Mouse (Mus musculus) CH12.LX (cell line): ENCODE measurements around the gene Hdgfl1. TPM values are rescaled to one million over a fixed set of nuclear protein-coding genes. Genes with fewer than 3 reads are reported as not detected.

ENCODE experiments used
- DNase-seq: peaks from one replicate; pipeline ENCODE4 v3.0.0-alpha.2; 2013; ENCODE audit errors: extremely low read depth
- H3K27ac ChIP-seq: 2 replicates; pipeline ENCODE4 v1.5.1; 2012; ENCODE audit warnings: low read depth, mild to moderate bottlenecking, control low read depth, moderate library complexity; ENCODE audit not compliant: insufficient read depth
- H3K27me3 ChIP-seq: replicated peaks from 2 replicates; pipeline ENCODE3; 2012; ENCODE audit warnings: inconsistent platforms
- H3K36me3 ChIP-seq, 2 experiments: replicated peaks in 1 of 2; 2 replicates each; pipeline versions ENCODE3 to v1.6.1; 2012; ENCODE audit warnings: inconsistent platforms in 1 of 2, low read length in 1 of 2, mild to moderate bottlenecking in 1 of 2, mixed read lengths in 1 of 2, moderate library complexity in 1 of 2; ENCODE audit not compliant: control insufficient read depth in 1 of 2, insufficient read depth in 1 of 2
- H3K4me1 ChIP-seq, 2 experiments: 2 replicates each; pipeline ENCODE4 v1.6.1; 2012; ENCODE audit warnings: inconsistent platforms in 1 of 2, moderate library complexity in 1 of 2; ENCODE audit not compliant: insufficient read depth in 2 of 2, control insufficient read depth in 1 of 2
- H3K4me2 ChIP-seq: 2 replicates; pipeline ENCODE4 v1.6.1; 2012; ENCODE audit warnings: low read depth, mild to moderate bottlenecking, control low read depth; ENCODE audit not compliant: poor library complexity, insufficient read depth, severe bottlenecking
- H3K4me3 ChIP-seq, 3 experiments: fragments of 150-350 bp in 1 of 3; sonication (generic) in 1 of 3; replicated peaks in 1 of 3; 2 replicates each; pipeline versions ENCODE3 to v1.5.1; 2011 to 2012; ENCODE audit warnings: low read depth in 2 of 3, low read length in 2 of 3, mild to moderate bottlenecking in 2 of 3, moderate library complexity in 2 of 3, control low read depth in 1 of 3, improper control_type of control experiment in 1 of 3, inconsistent platforms in 1 of 3, mixed read lengths in 1 of 3; ENCODE audit not compliant: poor library complexity in 1 of 3
- H3K79me2 ChIP-seq: replicated peaks from 2 replicates; pipeline ENCODE4 v1.6.1; 2012; ENCODE audit warnings: mild to moderate bottlenecking, moderate library complexity; ENCODE audit not compliant: control insufficient read depth, poor library complexity, insufficient read depth, severe bottlenecking; ENCODE audit errors: extremely low read depth
- H3K9ac ChIP-seq: 2 replicates; pipeline ENCODE4 v1.6.1; 2012; ENCODE audit warnings: low read depth, mild to moderate bottlenecking, control low read depth, moderate library complexity; ENCODE audit not compliant: insufficient read depth
- H3K9me3 ChIP-seq: replicated peaks from 2 replicates; pipeline ENCODE3; 2012; ENCODE audit warnings: low read length, inconsistent platforms, mixed read lengths
- BHLHE40 ChIP-seq: IDR thresholded peaks from 2 replicates; pipeline ENCODE4 v1.6.1; 2011; ENCODE audit warnings: mild to moderate bottlenecking, low read depth, low read length, improper control_type of control experiment
- CHD2 ChIP-seq: IDR thresholded peaks from 2 replicates; pipeline ENCODE4 v1.6.1; 2011; ENCODE audit warnings: low read length, improper control_type of control experiment
- E2F4 ChIP-seq: IDR thresholded peaks from 2 replicates; pipeline ENCODE4 v1.6.1; 2011; ENCODE audit warnings: low read depth, low read length, improper control_type of control experiment; ENCODE audit not compliant: insufficient replicate concordance
- EP300 ChIP-seq: IDR thresholded peaks from 2 replicates; pipeline ENCODE4 v1.6.1; 2011; ENCODE audit warnings: low read length, improper control_type of control experiment
- GABPA ChIP-seq: IDR thresholded peaks from 2 replicates; pipeline ENCODE4 v1.6.1; 2012; ENCODE audit warnings: low read depth, low read length, improper control_type of control experiment, inconsistent platforms; ENCODE audit not compliant: insufficient replicate concordance
- IRF4 ChIP-seq: IDR thresholded peaks from 2 replicates; pipeline ENCODE4 v1.6.1; 2014; ENCODE audit warnings: low read depth, mild to moderate bottlenecking, inconsistent platforms, low read length, improper control_type of control experiment
- JUN ChIP-seq: IDR thresholded peaks from 2 replicates; pipeline ENCODE4 v1.6.1; 2011; ENCODE audit warnings: low read depth, mild to moderate bottlenecking, low read length, improper control_type of control experiment, moderate library complexity; ENCODE audit not compliant: insufficient read depth
- JUND ChIP-seq: conservative IDR thresholded peaks from 2 replicates; pipeline ENCODE4 v1.6.1; 2011; ENCODE audit warnings: low read depth, low read length, improper control_type of control experiment
- MAFK ChIP-seq: IDR thresholded peaks from 2 replicates; pipeline ENCODE4 v1.6.1; 2011; ENCODE audit warnings: low read length, improper control_type of control experiment; ENCODE audit not compliant: insufficient replicate concordance
- MAX ChIP-seq: IDR thresholded peaks from 2 replicates; pipeline ENCODE4 v1.6.1; 2011; ENCODE audit warnings: low read length, improper control_type of control experiment
- MAZ ChIP-seq: IDR thresholded peaks from 2 replicates; pipeline ENCODE4 v1.6.1; 2012; ENCODE audit warnings: low read depth, mild to moderate bottlenecking, inconsistent platforms, low read length, improper control_type of control experiment, moderate library complexity
- MXI1 ChIP-seq: IDR thresholded peaks from 2 replicates; pipeline ENCODE4 v1.6.1; 2011; ENCODE audit warnings: mild to moderate bottlenecking, low read depth, low read length, improper control_type of control experiment
- MYC ChIP-seq: IDR thresholded peaks from 2 replicates; pipeline ENCODE4 v1.6.1; 2011; ENCODE audit warnings: low read depth, mild to moderate bottlenecking, improper control_type of control experiment, low read length
- POLR2A ChIP-seq: IDR thresholded peaks from 2 replicates; pipeline ENCODE4 v1.6.1; 2011; ENCODE audit warnings: low read depth, mild to moderate bottlenecking, improper control_type of control experiment, low read length
- POLR2AphosphoS2 ChIP-seq: IDR thresholded peaks from 2 replicates; pipeline ENCODE4 v1.6.1; 2011; ENCODE audit warnings: low read depth, low read length, improper control_type of control experiment
- RCOR1 ChIP-seq: conservative IDR thresholded peaks from 2 replicates; pipeline ENCODE4 v1.6.1; 2012; ENCODE audit warnings: low read depth, mild to moderate bottlenecking, inconsistent platforms, low read length, improper control_type of control experiment
- TBP ChIP-seq: conservative IDR thresholded peaks from 2 replicates; pipeline ENCODE4 v1.6.1; 2011; ENCODE audit warnings: low read depth, low read length, improper control_type of control experiment
- TCF12 ChIP-seq: IDR thresholded peaks from 2 replicates; pipeline ENCODE4 v1.6.1; 2014; ENCODE audit warnings: low read depth, mild to moderate bottlenecking, inconsistent platforms, low read length, improper control_type of control experiment
- UBTF ChIP-seq: IDR thresholded peaks from 2 replicates; pipeline ENCODE4 v1.6.1; 2012; ENCODE audit warnings: low read depth, mild to moderate bottlenecking, inconsistent platforms, low read length, improper control_type of control experiment, moderate library complexity
- USF1 ChIP-seq: IDR thresholded peaks from 2 replicates; pipeline ENCODE4 v1.6.1; 2014; ENCODE audit warnings: low read depth, mild to moderate bottlenecking, inconsistent platforms, low read length, improper control_type of control experiment
- ZC3H11A ChIP-seq: IDR thresholded peaks from 2 replicates; pipeline ENCODE4 v1.6.1; 2012; ENCODE audit warnings: low read depth, mild to moderate bottlenecking, inconsistent platforms, low read length, improper control_type of control experiment
- ZKSCAN1 ChIP-seq: IDR thresholded peaks from 2 replicates; pipeline ENCODE4 v1.6.1; 2012; ENCODE audit warnings: low read depth, inconsistent platforms, low read length, improper control_type of control experiment, borderline replicate concordance
- ZMIZ1 ChIP-seq: IDR thresholded peaks from 2 replicates; pipeline ENCODE4 v1.6.1; 2012; ENCODE audit warnings: low read depth, mild to moderate bottlenecking, inconsistent platforms, low read length, improper control_type of control experiment
- ZNF384 ChIP-seq: IDR thresholded peaks from 2 replicates; pipeline ENCODE4 v1.6.1; 2012; ENCODE audit warnings: low read depth, low read length, improper control_type of control experiment, inconsistent platforms
- dilution Hi-C: fragments of 300-500 bp; cut with MboI; formaldehyde crosslinking; loops from 2 replicates; pipeline ENCODE4 v1.14.3; 2020; ENCODE audit warnings: low sequenced_read_pairs; ENCODE audit not compliant: extremely low pct_unique_long_range_greater_than_20kb, extremely low pct_ligation_motif_present
- in situ Hi-C: fragments of 300-500 bp; cut with MboI; formaldehyde crosslinking; loops from 3 replicates; pipeline ENCODE4 v1.14.3; 2019; ENCODE audit warnings: low sequenced_read_pairs, low pct_ligation_motif_present, low pct_unique_long_range_greater_than_20kb, mixed read lengths
- polyA plus RNA-seq: library from polyadenylated mRNA; unstranded; fragments of >175 nt; gene quantifications from 2 replicates; pipeline ENCODE4 v1.2.1, GENCODE M21; 2012; ENCODE audit warnings: low read depth; ENCODE audit not compliant: insufficient read length
- total RNA-seq, 2 experiments: library from RNA; depleted of rRNA; stranded (reverse); fragments of 300-350 nt in 1 of 2; fragments of >200 nt in 1 of 2; gene quantifications; 2 replicates each; pipeline ENCODE4 v1.2.3; 2012 to 2014

Gene Hdgfl1
- total and polyA plus RNA-seq, 3 experiments = not detected

- in situ Hi-C loops = no loop called here
- no peak for DNase-seq
- Histone ChIP-seq H3K4me2 (no peak overlapping the region), H3K9ac (no peak overlapping the region), H3K9me3 (no peaks in the 10 kb centered on the region), H3K4me1 (no peaks in the 10 kb centered on the region), H3K27ac (no peak overlapping the region), H3K79me2 (no peaks in the 10 kb centered on the region), H3K36me3 (no peaks in the 10 kb centered on the region), H3K4me3 (no peak overlapping the region), H3K27me3 (no peaks in the 10 kb centered on the region)
- TF ChIP-seq MAX (no peak), MAZ (no peak), GABPA (no peak), JUND (no peak), EP300 (no peak), ZMIZ1 (no peak), USF1 (no peak), MAFK (no peak), POLR2A (no peak), IRF4 (no peak), ZKSCAN1 (no peak), JUN (no peak), CHD2 (no peak), TCF12 (no peak)
- dilution Hi-C loops = no loop called here
These were observed 24.1 kb downstream of the Hdgfl1 start for GRCm38 (mm10) chr13:26745760-26746457.

GRCm38 (mm10) chr13:26745059-26745759, 24.8 kb downstream of the Hdgfl1 start:
- in situ Hi-C loops (no loop called here), dilution Hi-C loops (no loop called here)
- no peak overlapping the region for H3K9ac ChIP-seq
- no peaks in the 10 kb centered on the region for H3K9me3 ChIP-seq
- no peaks in the 10 kb centered on the region for H3K4me1 ChIP-seq
- H3K79me2 ChIP-seq = no peaks in the 10 kb centered on the region
- no peaks in the 10 kb centered on the region for H3K27me3 ChIP-seq
- no peak for TF ChIP-seq MYC
- TF ChIP-seq MXI1 = no peak
- TF ChIP-seq RCOR1 = no peak
- no peak for TF ChIP-seq MAX
- no peak for TF ChIP-seq GABPA
- no peak for TF ChIP-seq UBTF
- no peak for TF ChIP-seq JUN
- TF ChIP-seq BHLHE40 = no peak
- TF ChIP-seq USF1 = no peak
- TF ChIP-seq POLR2AphosphoS2 = no peak
- no peak for TF ChIP-seq ZC3H11A
- TF ChIP-seq TBP = no peak
- TF ChIP-seq E2F4 = no peak
- TF ChIP-seq EP300 = no peak
- TF ChIP-seq ZNF384 = no peak
- TF ChIP-seq JUND = no peak
- TF ChIP-seq, all 38 proteins: peak for 0
- no peak for DNase-seq
- Histone ChIP-seq H3K4me3 (no peak overlapping the region), H3K27ac (no peak overlapping the region), H3K4me2 (no peak overlapping the region), H3K36me3 (no peaks in the 10 kb centered on the region)
